Mouse (Mus musculus) megakaryocyte progenitor cell, adult 5-6 weeks (primary cell): ENCODE measurements around the gene Prss54. TPM values are rescaled to one million over a fixed set of nuclear protein-coding genes. Genes with fewer than 3 reads are reported as not detected.

Experiments used
- total RNA-seq, 2 experiments: library from RNA; stranded (forward) in 1 of 2; stranded (reverse) in 1 of 2; fragments of 157-497, 149-512 nt in 1 of 2; fragments of 200-1000 nt in 1 of 2; gene quantifications; 2 replicates each; pipeline versions ENCODE4 v1.2.3 to v1.2.4; 2015 to 2017

Gene Prss54
- total RNA-seq, 2 experiments from 2014 or later: not detected

Other genes starting within 250 kb of the Prss54 start
- gene Zfp319, start 244.4 kb downstream of the Prss54 start, total RNA-seq (2015): 5.5 and 6.1 TPM in 2 replicates
- 2.1 and 2.6 TPM in 2 replicates for gene Zfp319, start 244.4 kb downstream of the Prss54 start, total RNA-seq (2017)
- gene Usb1, start 244.1 kb downstream of the Prss54 start, total RNA-seq (2015): 27.6 and 28.0 TPM in 2 replicates
- 27.3 and 31.9 TPM in 2 replicates for gene Usb1, start 244.1 kb downstream of the Prss54 start, total RNA-seq (2017)
- gene Mmp15, start 224.1 kb downstream of the Prss54 start, total RNA-seq (2015): 0.17 and 0.42 TPM in 2 replicates
- gene Mmp15, start 224.1 kb downstream of the Prss54 start, total RNA-seq (2017): 0.03 and 0.04 TPM in 2 replicates
- 96.0 and 101 TPM in 2 replicates for gene Cfap20, start 141.5 kb downstream of the Prss54 start, total RNA-seq (2015)
- 52.0 and 63.2 TPM in 2 replicates for gene Cfap20, start 141.5 kb downstream of the Prss54 start, total RNA-seq (2017)
- gene Csnk2a2, start 86.3 kb downstream of the Prss54 start, total RNA-seq (2015): 113 TPM in 2 replicates
- gene Csnk2a2, start 86.3 kb downstream of the Prss54 start, total RNA-seq (2017): 30.0 and 33.1 TPM in 2 replicates
- gene Ccdc113, start 42.3 kb downstream of the Prss54 start, total RNA-seq (2015): not detected in 2 replicates
- not detected in 2 replicates for gene Ccdc113, start 42.3 kb downstream of the Prss54 start, total RNA-seq (2017)
- gene Gins3, start 57.1 kb upstream of the Prss54 start, total RNA-seq (2015): 15.8 and 19.6 TPM in 2 replicates
- gene Gins3, start 57.1 kb upstream of the Prss54 start, total RNA-seq (2017): 21.8 and 24.3 TPM in 2 replicates
- gene Ndrg4, start 100.6 kb upstream of the Prss54 start, total RNA-seq (2015): not detected in 2 replicates
- gene Ndrg4, start 100.6 kb upstream of the Prss54 start, total RNA-seq (2017): not detected in 2 replicates
- gene Setd6, start 139.5 kb upstream of the Prss54 start, total RNA-seq (2015): 29.8 and 31.8 TPM in 2 replicates
- 48.4 and 48.9 TPM in 2 replicates for gene Setd6, start 139.5 kb upstream of the Prss54 start, total RNA-seq (2017)
- gene Cnot1, start 231.1 kb upstream of the Prss54 start, total RNA-seq (2015): 210 and 287 TPM in 2 replicates
- gene Cnot1, start 231.1 kb upstream of the Prss54 start, total RNA-seq (2017): 104 and 139 TPM in 2 replicates
- 126 and 160 TPM in 2 replicates for gene Sap18b, start 249.0 kb upstream of the Prss54 start, total RNA-seq (2015)
- gene Sap18b, start 249.0 kb upstream of the Prss54 start, total RNA-seq (2017): 314 and 323 TPM in 2 replicates